Mouse (Mus musculus) liver, postnatal 0 days (tissue): Measurements from ENCODE around the gene Rffl.

Experiments used
- CTCF ChIP-seq: sonication (generic); IDR thresholded peaks from 2 replicates; pipeline ENCODE4 v1.5.1; 2016; ENCODE audit warnings: antibody characterized with exemption, low read depth
- EP300 ChIP-seq: IDR thresholded peaks from 2 replicates; pipeline ENCODE4 v1.6.1; 2016; ENCODE audit warnings: antibody characterized with exemption, low read depth, mild to moderate bottlenecking

- TF ChIP-seq CTCF (no peak), EP300 (no peak)
Measured at GRCm38 (mm10) chr11:82764438-82764924, 106.5 kb downstream of the Rffl start.
